Mouse (Mus musculus): ENCODE measurements around the gene Mis12. TPM values are rescaled to one million over a fixed set of nuclear protein-coding genes. Genes with fewer than 3 reads are reported as not detected.

The Mis12 gene
- polyA plus RNA-seq, 1 experiment from 2014 or later, result 29.9 TPM

DNA sequence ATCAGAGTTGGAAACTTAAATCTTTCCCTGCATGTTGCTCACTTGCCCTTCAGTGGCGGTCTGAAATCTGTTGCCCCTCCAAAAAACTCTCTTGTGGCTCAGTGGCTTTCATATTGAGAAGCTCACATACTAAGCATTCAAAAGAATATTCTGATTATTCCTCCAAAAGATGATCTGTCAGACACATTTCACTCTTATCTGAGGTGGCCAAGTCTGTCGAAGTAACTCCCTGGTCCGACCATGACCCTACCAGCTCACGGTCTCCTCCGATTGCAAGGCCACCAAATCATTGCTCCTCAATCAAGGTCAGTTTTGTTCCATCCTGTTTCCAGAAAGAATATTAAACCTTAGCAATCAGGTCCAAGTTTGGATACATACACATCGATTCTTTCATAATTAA, 12.4 kb upstream of the Mis12 start:
- ATAC-seq (ENCODE audit: insufficient number of reproducible peaks, insufficient read depth, low FRiP score, low read depth), result no peak
- Histone ChIP-seq H3K4me1 (ENCODE audit: control insufficient read depth, insufficient read depth, low read length) (peaks cover 14% of the 10 kb centered on the region), H3K9ac (replicated peaks; ENCODE audit: low read depth, low read length) (no peak overlapping the region), H3K4me3 (ENCODE audit: low read depth, low read length) (no peak overlapping the region), H3K9me3 (ENCODE audit: control insufficient read depth, low read depth, low read length) (no peaks in the 10 kb centered on the region), H3K27me3 (ENCODE audit: control insufficient read depth, insufficient read depth, low read length) (no peaks in the 10 kb centered on the region), H3K36me3 (ENCODE audit: control insufficient read depth, insufficient read depth, low read length) (peaks cover 23% of the 10 kb centered on the region), H3K4me2 (replicated peaks; ENCODE audit: low read depth, low read length) (no peak overlapping the region), H3K27ac (ENCODE audit: low read length) (no peak overlapping the region)
- WGBS, result 95% methylated on average over 6 of the region's 6 CpGs

DNA sequence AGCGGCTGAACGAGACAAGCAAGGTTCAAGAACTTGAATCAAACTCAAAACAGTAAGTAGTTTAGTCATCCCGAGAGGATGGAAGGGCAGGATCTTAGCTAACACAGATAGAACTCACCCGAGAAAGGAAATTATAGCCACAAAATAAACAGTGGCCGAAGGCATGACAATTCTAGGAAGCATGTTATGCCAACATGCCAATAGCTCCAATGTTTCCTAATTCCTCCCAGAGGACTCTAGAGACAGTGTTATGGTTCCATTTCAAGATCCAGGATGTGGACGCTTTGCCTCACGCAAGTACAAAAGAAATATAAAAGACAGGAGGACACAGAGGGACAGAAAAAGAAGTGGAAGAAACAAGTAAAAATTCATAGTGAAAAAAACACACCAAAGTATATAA, 11.6 kb upstream of the Mis12 start:
- 91% methylated on average over 7 of the region's 7 CpGs for WGBS
- Histone ChIP-seq H3K9ac (replicated peaks; ENCODE audit: low read depth, low read length) (no peak overlapping the region), H3K27me3 (ENCODE audit: control insufficient read depth, insufficient read depth, low read length) (no peaks in the 10 kb centered on the region), H3K9me3 (ENCODE audit: control insufficient read depth, low read depth, low read length) (no peaks in the 10 kb centered on the region), H3K4me3 (ENCODE audit: low read depth, low read length) (no peak overlapping the region), H3K27ac (ENCODE audit: low read length) (no peak overlapping the region), H3K4me2 (replicated peaks; ENCODE audit: low read depth, low read length) (no peak overlapping the region), H3K36me3 (ENCODE audit: control insufficient read depth, insufficient read depth, low read length) (peaks cover 28% of the 10 kb centered on the region), H3K4me1 (ENCODE audit: control insufficient read depth, insufficient read depth, low read length) (peaks cover 8% of the 10 kb centered on the region)
- no peak for ATAC-seq (ENCODE audit: insufficient number of reproducible peaks, insufficient read depth, low FRiP score, low read depth)

DNA sequence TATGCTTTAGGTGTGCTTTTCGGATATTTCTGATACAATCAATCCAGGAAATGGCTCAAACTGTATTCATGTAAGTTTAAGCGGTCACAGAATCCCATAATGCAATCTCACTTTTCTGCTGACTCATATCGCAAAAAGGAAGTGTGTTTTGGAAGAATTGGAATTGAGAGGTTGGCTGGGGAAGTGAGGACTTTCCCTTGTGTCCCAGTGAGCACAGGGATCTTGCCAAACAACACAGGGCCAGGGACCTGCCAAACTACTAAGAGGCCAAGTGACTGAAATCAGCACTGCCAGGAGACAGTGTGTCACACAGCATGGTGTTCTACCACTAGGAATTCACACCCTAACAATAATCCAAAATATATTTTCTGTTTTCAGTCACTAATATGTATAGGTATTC, 11.1 kb upstream of the Mis12 start:
- H3K9me3 ChIP-seq (ENCODE audit: control insufficient read depth, low read depth, low read length), result no peaks in the 10 kb centered on the region
- WGBS, result 90% methylated on average over 3 of the region's 3 CpGs
- no peak overlapping the region for H3K4me2 ChIP-seq (replicated peaks; ENCODE audit: low read depth, low read length)
- no peak overlapping the region for H3K27ac ChIP-seq (ENCODE audit: low read length)
- no peak overlapping the region for H3K4me3 ChIP-seq (ENCODE audit: low read depth, low read length)
- no peaks in the 10 kb centered on the region for H3K27me3 ChIP-seq (ENCODE audit: control insufficient read depth, insufficient read depth, low read length)
- peaks cover 31% of the 10 kb centered on the region for H3K36me3 ChIP-seq (ENCODE audit: control insufficient read depth, insufficient read depth, low read length)
- peaks cover 3% of the 10 kb centered on the region; the same call in 1 of the 2 replicates for H3K4me1 ChIP-seq (ENCODE audit: control insufficient read depth, insufficient read depth, low read length)
- no peak for ATAC-seq (ENCODE audit: insufficient number of reproducible peaks, insufficient read depth, low FRiP score, low read depth)
- H3K9ac ChIP-seq (replicated peaks; ENCODE audit: low read depth, low read length), result no peak overlapping the region

DNA sequence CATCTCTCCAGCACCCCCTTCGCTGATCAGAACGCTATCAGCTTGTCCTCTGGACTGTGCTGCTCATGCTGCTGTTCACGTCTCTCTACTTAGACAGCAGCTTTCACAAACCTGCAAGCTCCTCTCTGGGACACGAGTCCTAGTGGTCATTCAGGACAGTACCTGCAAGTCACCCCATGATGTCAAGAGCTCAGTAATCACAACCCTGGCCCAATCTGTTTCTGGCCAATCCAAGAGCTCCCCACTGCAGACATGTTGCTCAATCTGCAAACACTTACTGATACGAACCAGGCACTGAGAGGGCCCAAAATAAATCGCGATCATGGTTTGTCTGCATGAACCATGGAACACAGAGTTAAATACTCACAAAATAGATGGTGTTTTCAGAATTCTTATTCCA, 6.7 kb upstream of the Mis12 start:
- Histone ChIP-seq H3K4me2 (replicated peaks; ENCODE audit: low read depth, low read length) (no peak overlapping the region), H3K27ac (ENCODE audit: low read length) (no peak overlapping the region), H3K9ac (replicated peaks; ENCODE audit: low read depth, low read length) (no peak overlapping the region), H3K4me3 (ENCODE audit: low read depth, low read length) (no peak overlapping the region), H3K4me1 (ENCODE audit: control insufficient read depth, insufficient read depth, low read length) (peaks cover 6% of the 10 kb centered on the region; the same call in 1 of the 2 replicates), H3K27me3 (ENCODE audit: control insufficient read depth, insufficient read depth, low read length) (no peaks in the 10 kb centered on the region), H3K9me3 (ENCODE audit: control insufficient read depth, low read depth, low read length) (no peaks in the 10 kb centered on the region), H3K36me3 (ENCODE audit: control insufficient read depth, insufficient read depth, low read length) (peaks cover 33% of the 10 kb centered on the region)
- WGBS, result 93% methylated on average over 7 of the region's 7 CpGs
- no peak for ATAC-seq (ENCODE audit: insufficient number of reproducible peaks, insufficient read depth, low FRiP score, low read depth)

DNA sequence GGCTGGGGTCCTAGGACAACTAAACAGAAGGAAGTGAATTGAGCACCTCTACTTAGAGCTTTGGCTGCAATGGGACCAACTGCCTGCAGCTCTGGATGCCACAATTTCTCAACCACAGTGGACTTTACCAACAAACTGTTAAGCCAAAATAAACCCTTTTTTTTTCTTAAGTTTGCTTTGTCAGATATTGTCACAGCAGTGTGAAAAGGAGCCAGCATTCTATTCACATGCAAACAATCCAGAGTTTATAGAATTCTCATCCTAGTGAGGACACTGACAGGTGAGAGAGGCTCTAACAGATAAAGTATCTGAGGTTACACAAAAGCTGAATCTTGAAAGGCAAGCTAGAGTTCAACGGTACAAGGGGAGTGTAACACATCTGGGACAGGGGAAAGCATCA, 2.4 kb upstream of the Mis12 start:
- peaks cover 10% of the 10 kb centered on the region for H3K36me3 ChIP-seq (ENCODE audit: control insufficient read depth, insufficient read depth, low read length)
- no peak overlapping the region for H3K9ac ChIP-seq (replicated peaks; ENCODE audit: low read depth, low read length)
- no peak overlapping the region for H3K4me2 ChIP-seq (replicated peaks; ENCODE audit: low read depth, low read length)
- H3K27ac ChIP-seq (ENCODE audit: low read length), result no peak overlapping the region
- no peaks in the 10 kb centered on the region for H3K27me3 ChIP-seq (ENCODE audit: control insufficient read depth, insufficient read depth, low read length)
- H3K4me3 ChIP-seq (ENCODE audit: low read depth, low read length), result no peak overlapping the region
- ATAC-seq (ENCODE audit: insufficient number of reproducible peaks, insufficient read depth, low FRiP score, low read depth), result no peak
- peaks cover 22% of the 10 kb centered on the region for H3K4me1 ChIP-seq (ENCODE audit: control insufficient read depth, insufficient read depth, low read length)
- 85% methylated on average over 1 of the region's 1 CpGs for WGBS
- no peaks in the 10 kb centered on the region for H3K9me3 ChIP-seq (ENCODE audit: control insufficient read depth, low read depth, low read length)

DNA sequence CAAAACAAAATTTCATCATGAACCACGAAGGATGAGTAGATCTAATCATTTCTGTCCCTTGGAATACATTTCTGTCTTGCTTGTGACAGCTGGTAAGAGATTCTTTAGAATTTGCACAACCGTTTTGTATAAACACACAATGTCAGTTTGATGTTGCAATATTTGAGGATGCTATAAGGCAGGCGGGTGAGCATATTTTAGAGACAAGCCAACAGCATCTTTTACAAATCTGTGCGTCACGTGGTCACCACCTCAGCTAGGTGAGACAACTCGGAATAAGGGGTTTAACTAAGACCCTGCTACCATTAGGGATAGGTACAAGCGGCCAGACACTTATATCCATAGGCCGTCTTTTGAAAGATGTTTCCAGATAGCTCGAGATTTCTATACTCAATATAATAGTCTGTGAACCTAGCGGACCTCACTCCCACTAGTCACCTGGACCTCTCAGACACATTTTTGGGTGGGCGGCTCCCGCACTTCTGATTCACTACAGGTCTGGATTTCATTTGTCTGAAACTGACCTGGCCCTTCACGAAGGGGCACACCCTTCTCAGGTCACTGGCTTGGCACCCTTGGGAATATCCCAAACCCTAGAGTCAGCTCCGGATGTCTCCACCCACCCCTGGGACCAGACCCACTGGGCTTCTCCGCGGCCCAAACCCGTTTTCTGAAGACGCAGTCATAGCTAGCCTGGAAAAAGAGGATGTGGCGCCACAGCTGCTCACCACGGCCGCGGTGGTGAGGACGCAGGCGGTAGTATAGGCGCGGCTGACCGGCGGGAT, 803 bp upstream of the Mis12 start:
- ATAC-seq (ENCODE audit: insufficient number of reproducible peaks, insufficient read depth, low FRiP score, low read depth), result peak; percentile 8
- 5% methylated on average over 28 of the region's 28 CpGs for WGBS
- Histone ChIP-seq H3K27ac (ENCODE audit: low read length) (peak overlapping the region; percentile 56), H3K4me1 (ENCODE audit: control insufficient read depth, insufficient read depth, low read length) (peaks cover 22% of the 10 kb centered on the region), H3K36me3 (ENCODE audit: control insufficient read depth, insufficient read depth, low read length) (no peaks in the 10 kb centered on the region; the same call in 1 of the 2 replicates), H3K27me3 (ENCODE audit: control insufficient read depth, insufficient read depth, low read length) (no peaks in the 10 kb centered on the region), H3K4me3 (ENCODE audit: low read depth, low read length) (peak overlapping the region; percentile 89), H3K9me3 (ENCODE audit: control insufficient read depth, low read depth, low read length) (no peaks in the 10 kb centered on the region), H3K4me2 (replicated peaks; ENCODE audit: low read depth, low read length) (peak overlapping the region; percentile 54), H3K9ac (replicated peaks; ENCODE audit: low read depth, low read length) (peak overlapping the region; percentile 67)

DNA sequence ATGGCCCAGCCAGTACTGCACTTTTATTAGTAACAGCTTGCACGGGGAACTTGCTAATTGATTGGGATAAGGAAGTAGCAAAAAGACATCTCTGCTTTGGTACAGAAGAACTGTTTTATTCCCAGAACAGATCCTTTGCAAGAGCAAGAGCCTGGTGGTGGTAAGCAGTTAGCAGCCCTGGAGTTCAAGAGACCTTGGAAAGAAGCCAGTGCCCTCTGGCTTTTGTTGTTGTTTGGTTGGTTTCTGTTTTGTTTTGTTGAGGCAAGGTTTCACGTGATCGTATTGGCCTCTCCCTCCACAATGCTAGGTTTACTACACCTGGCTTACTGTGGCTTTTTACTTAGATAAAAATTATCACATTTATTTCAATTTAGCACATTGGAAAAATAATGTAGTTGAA, 8.9 kb downstream of the Mis12 start:
- no peak overlapping the region for H3K9ac ChIP-seq (replicated peaks; ENCODE audit: low read depth, low read length)
- no peak for ATAC-seq (ENCODE audit: insufficient number of reproducible peaks, insufficient read depth, low FRiP score, low read depth)
- H3K36me3 ChIP-seq (ENCODE audit: control insufficient read depth, insufficient read depth, low read length), result peaks cover 36% of the 10 kb centered on the region
- H3K4me2 ChIP-seq (replicated peaks; ENCODE audit: low read depth, low read length), result no peak overlapping the region
- WGBS, result 77% methylated on average over 3 of the region's 3 CpGs
- H3K4me3 ChIP-seq (ENCODE audit: low read depth, low read length), result no peak overlapping the region
- no peaks in the 10 kb centered on the region for H3K9me3 ChIP-seq (ENCODE audit: control insufficient read depth, low read depth, low read length)
- peaks cover 7% of the 10 kb centered on the region; the same call in 1 of the 2 replicates for H3K4me1 ChIP-seq (ENCODE audit: control insufficient read depth, insufficient read depth, low read length)
- H3K27ac ChIP-seq (ENCODE audit: low read length), result no peak overlapping the region
- no peaks in the 10 kb centered on the region for H3K27me3 ChIP-seq (ENCODE audit: control insufficient read depth, insufficient read depth, low read length)

DNA sequence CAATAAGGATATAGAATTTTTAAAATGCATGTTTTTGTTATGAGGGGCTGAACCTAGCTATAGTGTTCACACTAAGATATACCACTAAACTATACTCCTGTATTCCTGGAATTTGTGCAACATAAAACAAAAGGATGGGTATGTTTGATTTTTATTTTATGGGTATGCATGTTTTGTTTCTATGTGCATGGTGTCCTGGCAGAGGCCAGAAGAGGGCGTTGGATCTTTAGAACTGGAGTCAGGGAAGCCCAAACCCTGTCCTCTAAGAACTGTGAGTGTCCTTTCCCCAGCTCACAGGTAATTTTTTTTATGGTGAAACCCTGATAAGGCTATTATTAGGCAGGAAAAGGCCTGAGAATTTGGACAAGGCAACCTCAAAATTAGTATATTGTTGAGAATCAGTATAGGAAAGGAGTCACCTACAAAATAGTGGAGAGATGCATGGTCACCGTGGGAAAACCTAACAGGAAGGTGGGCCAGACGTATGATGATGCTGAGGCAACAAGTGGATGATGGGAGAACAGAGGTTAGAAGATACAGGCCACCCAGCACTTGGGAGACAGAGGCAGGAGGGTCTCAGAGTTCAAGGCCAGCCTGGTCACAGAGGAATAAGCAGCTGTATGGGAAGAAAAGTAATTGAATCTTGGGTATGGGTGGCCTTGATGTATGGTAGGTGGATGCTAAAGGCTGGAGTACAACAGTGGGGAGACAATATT, 10.2 kb downstream of the Mis12 start:
- Histone ChIP-seq H3K27me3 (ENCODE audit: control insufficient read depth, insufficient read depth, low read length) (no peaks in the 10 kb centered on the region), H3K27ac (ENCODE audit: low read length) (no peak overlapping the region), H3K36me3 (ENCODE audit: control insufficient read depth, insufficient read depth, low read length) (peaks cover 31% of the 10 kb centered on the region), H3K4me2 (replicated peaks; ENCODE audit: low read depth, low read length) (no peak overlapping the region), H3K4me1 (ENCODE audit: control insufficient read depth, insufficient read depth, low read length) (peaks cover 7% of the 10 kb centered on the region; the same call in 1 of the 2 replicates), H3K9me3 (ENCODE audit: control insufficient read depth, low read depth, low read length) (no peaks in the 10 kb centered on the region), H3K9ac (replicated peaks; ENCODE audit: low read depth, low read length) (no peak overlapping the region), H3K4me3 (ENCODE audit: low read depth, low read length) (no peak overlapping the region)
- no peak for ATAC-seq (ENCODE audit: insufficient number of reproducible peaks, insufficient read depth, low FRiP score, low read depth)
- WGBS, result 78% methylated on average over 3 of the region's 3 CpGs

All from stomach, embryonic 14.5 days (tissue).